Mouse (Mus musculus) urinary bladder, postnatal 36 days (tissue): ENCODE measurements at regions not wholly inside any gene's neighbourhood (a gene's known extent, or its start where the extent isn't known, plus 50 kb on each side); places are given as distances from the start of the nearest gene placed in this dataset.

Experiments used
- DNase-seq, 2 experiments: peaks; one replicate each; pipeline ENCODE4 v3.0.0; 2022; ENCODE audit warnings: low spot score in 2 of 2, mixed read lengths in 1 of 2

DNA sequence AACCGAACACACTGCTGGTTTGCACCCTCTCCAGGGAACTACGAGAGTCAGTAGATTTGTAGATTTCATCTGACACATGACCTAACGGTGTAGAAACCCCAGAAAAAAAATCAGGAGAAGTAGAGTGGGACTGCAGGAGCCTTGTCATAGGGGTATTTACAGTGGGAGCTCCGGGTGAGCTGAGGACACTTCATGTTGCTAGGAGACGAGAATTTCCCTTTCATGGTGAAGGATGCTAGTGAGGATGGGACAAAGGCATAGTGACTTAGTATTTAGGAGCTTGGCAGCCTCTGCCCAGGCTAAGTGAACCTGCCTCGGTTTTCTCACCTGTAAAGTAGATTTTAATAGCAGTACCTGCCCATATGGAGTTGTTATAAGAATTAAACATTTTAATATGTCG, 52.8 kb upstream of the Epha4 start:
- DNase-seq = no peak
